Mouse (Mus musculus) E14TG2a.4 (cell line): ENCODE results near the gene Plekha8.

Source experiments
- H3K27me3 ChIP-seq: 2 replicates; pipeline ENCODE4 v1.6.1; 2014; ENCODE audit warnings: low read length, control low read depth; ENCODE audit not compliant: insufficient read depth
- H3K36me3 ChIP-seq: 2 replicates; pipeline ENCODE4 v1.6.1; 2014; ENCODE audit warnings: low read length, control low read depth; ENCODE audit not compliant: insufficient read depth
- H3K4me1 ChIP-seq: replicated peaks from 2 replicates; pipeline ENCODE4 v1.6.1; 2014; ENCODE audit warnings: low read depth, low read length, control low read depth
- H3K4me3 ChIP-seq: replicated peaks from 2 replicates; pipeline ENCODE4 v1.5.1; 2014; ENCODE audit warnings: mild to moderate bottlenecking, low read length
- H3K9me3 ChIP-seq: 2 replicates; pipeline ENCODE4 v1.6.1; 2014; ENCODE audit warnings: low read length, control low read depth
- CTCF ChIP-seq: conservative IDR thresholded peaks from 2 replicates; pipeline ENCODE4 v1.5.1; 2014; ENCODE audit warnings: low read length
- NANOG ChIP-seq: IDR thresholded peaks from 2 replicates; pipeline ENCODE4 v1.6.1; 2014; ENCODE audit warnings: borderline replicate concordance, low read length, mixed read lengths
- POU5F1 ChIP-seq: IDR thresholded peaks from 2 replicates; pipeline ENCODE4 v1.6.1; 2014; ENCODE audit warnings: low read length, borderline replicate concordance

Gene Plekha8

GRCm38 (mm10) chr6:54594469-54595329 is at the start of gene Plekha8:
Plekha8 (plus strand) TSS chr6:54595111.
- no peaks in the 10 kb centered on the region for H3K36me3 ChIP-seq
- H3K27me3 ChIP-seq, result peaks cover 19% of the 10 kb centered on the region
- TF ChIP-seq CTCF (no peak), NANOG (no peak), POU5F1 (no peak)
- H3K4me1 ChIP-seq, result peaks cover 35% of the 10 kb centered on the region
- H3K4me3 ChIP-seq, result peak within 1 kb of the TSS; percentile 90
- H3K9me3 ChIP-seq, result no peaks in the 10 kb centered on the region

GRCm38 (mm10) chr6:54548314-54549019 is 46.4 kb upstream of the Plekha8 start:
- Histone ChIP-seq H3K9me3 (peaks cover 14% of the 10 kb centered on the region), H3K4me1 (no peaks in the 10 kb centered on the region), H3K27me3 (no peaks in the 10 kb centered on the region), H3K4me3 (no peak overlapping the region), H3K36me3 (no peaks in the 10 kb centered on the region)
- TF ChIP-seq CTCF (no peak), NANOG (no peak), POU5F1 (no peak)

GRCm38 (mm10) chr6:54549311-54549710 is 45.6 kb upstream of the Plekha8 start:
- H3K27me3 ChIP-seq, result no peaks in the 10 kb centered on the region
- no peaks in the 10 kb centered on the region for H3K36me3 ChIP-seq
- 0 out of 2 replicates have a peak, but pooled peaks cover 3% of the 10 kb centered on the region for H3K4me1 ChIP-seq
- H3K4me3 ChIP-seq, result no peak overlapping the region
- peaks cover 14% of the 10 kb centered on the region for H3K9me3 ChIP-seq
- TF ChIP-seq POU5F1 (no peak), CTCF (no peak), NANOG (no peak)

- TF ChIP-seq CTCF (no peak), POU5F1 (no peak), NANOG (no peak)
- Histone ChIP-seq H3K9me3 (peaks cover 14% of the 10 kb centered on the region), H3K36me3 (no peaks in the 10 kb centered on the region), H3K4me1 (0 out of 2 replicates have a peak, but pooled peaks cover 7% of the 10 kb centered on the region), H3K27me3 (no peaks in the 10 kb centered on the region), H3K4me3 (no peak overlapping the region)
These were observed 44.0 kb upstream of the Plekha8 start for GRCm38 (mm10) chr6:54550801-54551323.

- no peak overlapping the region for H3K4me3 ChIP-seq
- TF ChIP-seq POU5F1, result no peak
- no peak for TF ChIP-seq CTCF
- TF ChIP-seq NANOG, result no peak
- no peaks in the 10 kb centered on the region for H3K27me3 ChIP-seq
- H3K36me3 ChIP-seq, result no peaks in the 10 kb centered on the region
- peaks cover 7% of the 10 kb centered on the region for H3K9me3 ChIP-seq
- H3K4me1 ChIP-seq, result 0 out of 2 replicates have a peak, but pooled peaks cover 7% of the 10 kb centered on the region
These were observed 42.0 kb upstream of the Plekha8 start for GRCm38 (mm10) chr6:54552721-54553413.

- H3K4me3 ChIP-seq, result no peak overlapping the region
- H3K9me3 ChIP-seq, result no peaks in the 10 kb centered on the region; the same call in 1 of the 2 replicates
- H3K4me1 ChIP-seq, result 0 out of 2 replicates have a peak, but pooled peaks cover 7% of the 10 kb centered on the region
- no peaks in the 10 kb centered on the region for H3K27me3 ChIP-seq
- H3K36me3 ChIP-seq, result no peaks in the 10 kb centered on the region
- TF ChIP-seq NANOG, result no peak
- TF ChIP-seq POU5F1, result no peak
- TF ChIP-seq CTCF, result no peak
These were observed 41.3 kb upstream of the Plekha8 start for GRCm38 (mm10) chr6:54553632-54554031.

- Histone ChIP-seq H3K36me3 (no peaks in the 10 kb centered on the region), H3K4me1 (0 out of 2 replicates have a peak, but pooled peaks cover 7% of the 10 kb centered on the region), H3K27me3 (no peaks in the 10 kb centered on the region), H3K4me3 (no peak overlapping the region), H3K9me3 (no peaks in the 10 kb centered on the region)
- TF ChIP-seq NANOG (no peak), POU5F1 (no peak), CTCF (no peak)
These were observed 40.4 kb upstream of the Plekha8 start for GRCm38 (mm10) chr6:54554341-54555110.
